Mouse (Mus musculus): ENCODE results near the gene Tmub1. TPM values are rescaled to one million over a fixed set of nuclear protein-coding genes. Genes with fewer than 3 reads are reported as not detected.

The Tmub1 gene
- polyA plus RNA-seq, 2 experiments = 23.5 to 29.8 TPM

GRCm38 (mm10) chr5:24472884-24473619, 25.4 kb upstream of the Tmub1 start:
- H3K9me3 ChIP-seq (ENCODE audit: control insufficient read depth, low read length) = no peaks in the 10 kb centered on the region
- ATAC-seq (ENCODE audit: low FRiP score, low read depth) (no peak), DNase-seq (ENCODE audit: low spot score) (no peak)
- 13% methylated on average over 6 of the region's 7 CpGs for WGBS
- no peak overlapping the region for H3K4me3 ChIP-seq (replicated peaks; ENCODE audit: low read length)
- TF ChIP-seq POLR2A (IDR thresholded peaks at IDR 0.05; ENCODE audit: borderline replicate concordance, extremely low read depth, insufficient read depth, insufficient read length) = no peak
- no peak overlapping the region for H3K27ac ChIP-seq (replicated peaks; ENCODE audit: low read depth, low read length)
- peaks cover 25% of the 10 kb centered on the region for H3K36me3 ChIP-seq (ENCODE audit: control insufficient read depth, insufficient read depth, low read length)
- H3K9ac ChIP-seq (ENCODE audit: low read depth, low read length, severe bottlenecking) = 0 out of 2 replicates have a peak overlapping the region, but pooled peaks have one; percentile 7
- H3K4me1 ChIP-seq (ENCODE audit: control insufficient read depth, insufficient read depth, low read length) = peaks cover 29% of the 10 kb centered on the region
- 0 out of 2 replicates have a peak overlapping the region, but pooled peaks have one; percentile 5 for H3K4me2 ChIP-seq (replicated peaks; ENCODE audit: low read depth, low read length, severe bottlenecking)
- 0 out of 2 replicates have a peak, but pooled peaks cover 8% of the 10 kb centered on the region for H3K27me3 ChIP-seq (ENCODE audit: control insufficient read depth, insufficient read depth, low read length)

GRCm38 (mm10) chr5:24470600-24470999, 22.9 kb upstream of the Tmub1 start:
- Histone ChIP-seq H3K4me2 (replicated peaks; ENCODE audit: low read depth, low read length, severe bottlenecking) (no peak overlapping the region), H3K9me3 (ENCODE audit: control insufficient read depth, low read length) (no peaks in the 10 kb centered on the region), H3K4me1 (ENCODE audit: control insufficient read depth, insufficient read depth, low read length) (peaks cover 24% of the 10 kb centered on the region), H3K27ac (replicated peaks; ENCODE audit: low read depth, low read length) (no peak overlapping the region), H3K27me3 (ENCODE audit: control insufficient read depth, insufficient read depth, low read length) (0 out of 2 replicates have a peak, but pooled peaks cover 8% of the 10 kb centered on the region), H3K36me3 (ENCODE audit: control insufficient read depth, insufficient read depth, low read length) (peaks cover 8% of the 10 kb centered on the region; the same call in 1 of the 2 replicates), H3K4me3 (replicated peaks; ENCODE audit: low read length) (no peak overlapping the region), H3K9ac (ENCODE audit: low read depth, low read length, severe bottlenecking) (no peak overlapping the region)
- DNase-seq (ENCODE audit: low spot score) (peak; percentile 87), ATAC-seq (ENCODE audit: low FRiP score, low read depth) (no peak)
- 8% methylated on average over 5 of the region's 5 CpGs for WGBS
- no peak for TF ChIP-seq POLR2A (IDR thresholded peaks at IDR 0.05; ENCODE audit: borderline replicate concordance, extremely low read depth, insufficient read depth, insufficient read length)

- Histone ChIP-seq H3K36me3 (ENCODE audit: control insufficient read depth, insufficient read depth, low read length) (0 out of 2 replicates have a peak, but pooled peaks cover 3% of the 10 kb centered on the region), H3K9ac (ENCODE audit: low read depth, low read length, severe bottlenecking) (no peak overlapping the region), H3K27ac (replicated peaks; ENCODE audit: low read depth, low read length) (no peak overlapping the region), H3K4me1 (ENCODE audit: control insufficient read depth, insufficient read depth, low read length) (no peaks in the 10 kb centered on the region), H3K4me2 (replicated peaks; ENCODE audit: low read depth, low read length, severe bottlenecking) (no peak overlapping the region), H3K27me3 (ENCODE audit: control insufficient read depth, insufficient read depth, low read length) (no peaks in the 10 kb centered on the region), H3K9me3 (ENCODE audit: control insufficient read depth, low read length) (no peaks in the 10 kb centered on the region), H3K4me3 (replicated peaks; ENCODE audit: low read length) (no peak overlapping the region)
- WGBS = 72% methylated on average over 12 of the region's 12 CpGs
- DNase-seq (ENCODE audit: low spot score) (no peak), ATAC-seq (ENCODE audit: low FRiP score, low read depth) (no peak)
- TF ChIP-seq POLR2A (IDR thresholded peaks at IDR 0.05; ENCODE audit: borderline replicate concordance, extremely low read depth, insufficient read depth, insufficient read length) = no peak
Observed at GRCm38 (mm10) chr5:24466762-24467161, 19.1 kb upstream of the Tmub1 start.

- Histone ChIP-seq H3K4me3 (replicated peaks; ENCODE audit: low read length) (no peak overlapping the region), H3K27me3 (ENCODE audit: control insufficient read depth, insufficient read depth, low read length) (no peaks in the 10 kb centered on the region), H3K4me2 (replicated peaks; ENCODE audit: low read depth, low read length, severe bottlenecking) (no peak overlapping the region), H3K9me3 (ENCODE audit: control insufficient read depth, low read length) (no peaks in the 10 kb centered on the region), H3K4me1 (ENCODE audit: control insufficient read depth, insufficient read depth, low read length) (peaks cover 27% of the 10 kb centered on the region), H3K27ac (replicated peaks; ENCODE audit: low read depth, low read length) (no peak overlapping the region), H3K9ac (ENCODE audit: low read depth, low read length, severe bottlenecking) (no peak overlapping the region), H3K36me3 (ENCODE audit: control insufficient read depth, insufficient read depth, low read length) (peaks cover 18% of the 10 kb centered on the region)
- WGBS = 73% methylated on average over 7 of the region's 7 CpGs
- no peak for TF ChIP-seq POLR2A (IDR thresholded peaks at IDR 0.05; ENCODE audit: borderline replicate concordance, extremely low read depth, insufficient read depth, insufficient read length)
- DNase-seq (ENCODE audit: low spot score) (no peak), ATAC-seq (ENCODE audit: low FRiP score, low read depth) (no peak)
Observed at GRCm38 (mm10) chr5:24455613-24456012, 8.0 kb upstream of the Tmub1 start.

GRCm38 (mm10) chr5:24455076-24455475, 7.4 kb upstream of the Tmub1 start:
- Histone ChIP-seq H3K4me1 (ENCODE audit: control insufficient read depth, insufficient read depth, low read length) (peaks cover 27% of the 10 kb centered on the region), H3K4me3 (replicated peaks; ENCODE audit: low read length) (no peak overlapping the region), H3K9ac (ENCODE audit: low read depth, low read length, severe bottlenecking) (no peak overlapping the region), H3K4me2 (replicated peaks; ENCODE audit: low read depth, low read length, severe bottlenecking) (no peak overlapping the region), H3K27me3 (ENCODE audit: control insufficient read depth, insufficient read depth, low read length) (no peaks in the 10 kb centered on the region), H3K36me3 (ENCODE audit: control insufficient read depth, insufficient read depth, low read length) (peaks cover 13% of the 10 kb centered on the region), H3K27ac (replicated peaks; ENCODE audit: low read depth, low read length) (no peak overlapping the region), H3K9me3 (ENCODE audit: control insufficient read depth, low read length) (no peaks in the 10 kb centered on the region)
- DNase-seq (ENCODE audit: low spot score) = no peak
- ATAC-seq (ENCODE audit: low FRiP score, low read depth) = no peak
- WGBS = 77% methylated on average over 3 of the region's 3 CpGs
- no peak for TF ChIP-seq POLR2A (IDR thresholded peaks at IDR 0.05; ENCODE audit: borderline replicate concordance, extremely low read depth, insufficient read depth, insufficient read length)

Measured in limb, embryonic 14.5 days (tissue).